Mouse (Mus musculus) right cerebral cortex, postnatal 4 days (tissue): ENCODE results near the gene Gpat3.

ENCODE experiments used
- DNase-seq: peaks from one replicate; pipeline ENCODE4 v3.0.0-alpha.2; 2022

Gpat3 gene

GRCm38 (mm10) chr5:100916416-100916815, 70.9 kb downstream of the Gpat3 start:
- DNase-seq = no peak

- DNase-seq = peak; percentile 78
These were observed 71.8 kb downstream of the Gpat3 start for GRCm38 (mm10) chr5:100917252-100917774.

GRCm38 (mm10) chr5:100919069-100919468, 73.6 kb downstream of the Gpat3 start:
- peak; percentile 53 for DNase-seq

- no peak for DNase-seq
These were observed 84.2 kb downstream of the Gpat3 start for GRCm38 (mm10) chr5:100929698-100930097.

- DNase-seq = no peak
These were observed 98.2 kb downstream of the Gpat3 start for GRCm38 (mm10) chr5:100943716-100944115.

- no peak for DNase-seq
These were observed 99.8 kb downstream of the Gpat3 start for GRCm38 (mm10) chr5:100945336-100945735.
